Mouse (Mus musculus): ENCODE data around the gene Gtpbp1. TPM values are rescaled to one million over a fixed set of nuclear protein-coding genes. Genes with fewer than 3 reads are reported as not detected.

Gene Gtpbp1
- polyA plus RNA-seq, 2 experiments from 2014 or later: 21.2 to 24.9 TPM

DNA sequence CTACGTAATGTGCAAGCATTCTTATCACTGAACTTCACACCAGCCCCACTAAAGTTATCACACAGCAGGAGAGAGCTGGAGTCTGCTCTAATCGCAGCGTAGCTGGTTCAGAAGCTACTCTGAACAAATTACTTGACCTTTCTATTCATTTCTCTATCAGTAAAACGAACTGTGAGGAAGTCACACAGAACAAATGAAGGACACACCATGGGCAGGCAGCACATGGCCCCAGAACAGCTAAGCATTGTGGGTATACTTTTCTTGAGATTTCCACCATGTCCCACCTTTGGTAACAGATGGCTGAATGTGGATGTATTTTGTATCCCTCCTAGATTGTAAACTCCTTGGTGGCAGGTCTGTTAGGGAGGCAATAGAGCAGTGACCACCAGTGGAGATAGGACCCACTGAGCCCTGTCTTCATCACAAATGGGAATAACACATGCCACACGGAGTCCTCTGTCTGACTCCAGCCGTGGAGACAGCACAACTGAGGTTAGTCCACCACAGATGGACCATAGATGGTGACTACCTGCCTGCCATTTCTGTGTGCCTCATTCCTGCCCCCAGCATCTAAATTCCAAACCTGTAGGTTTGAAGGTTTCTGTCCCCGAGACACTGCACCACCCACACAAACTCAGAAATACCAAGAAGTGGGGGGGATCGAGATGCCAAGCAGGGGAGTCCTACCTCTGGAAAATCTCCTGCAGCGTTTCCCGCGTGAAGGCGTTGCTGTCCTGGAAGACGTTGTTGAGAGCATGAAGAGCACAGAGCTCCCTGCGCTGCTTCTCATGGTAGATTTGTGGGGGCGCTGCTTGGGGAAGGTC is 4.4 kb upstream of the Gtpbp1 start:
- ATAC-seq: no peak

DNA sequence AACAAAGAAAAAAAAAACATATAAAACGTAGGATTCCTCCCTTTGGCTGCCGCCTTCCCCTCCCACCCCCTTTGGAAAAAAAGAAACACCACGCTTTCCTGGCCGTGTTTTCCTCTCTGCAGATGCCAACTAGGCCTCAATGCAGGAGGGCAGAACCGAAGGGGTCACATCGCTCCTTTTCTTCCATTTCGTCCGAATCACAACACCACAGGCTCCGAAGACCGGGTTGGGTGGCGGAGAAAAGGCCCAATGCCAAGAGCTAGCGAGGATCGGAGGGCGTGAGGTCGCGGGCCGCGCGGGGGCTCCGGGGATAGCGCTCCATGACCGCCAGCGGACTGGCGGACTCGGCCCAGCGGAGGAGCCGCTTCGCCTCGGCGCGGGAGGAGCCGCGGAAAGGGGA is 3.5 kb upstream of the Gtpbp1 start:
- ATAC-seq: no peak

DNA sequence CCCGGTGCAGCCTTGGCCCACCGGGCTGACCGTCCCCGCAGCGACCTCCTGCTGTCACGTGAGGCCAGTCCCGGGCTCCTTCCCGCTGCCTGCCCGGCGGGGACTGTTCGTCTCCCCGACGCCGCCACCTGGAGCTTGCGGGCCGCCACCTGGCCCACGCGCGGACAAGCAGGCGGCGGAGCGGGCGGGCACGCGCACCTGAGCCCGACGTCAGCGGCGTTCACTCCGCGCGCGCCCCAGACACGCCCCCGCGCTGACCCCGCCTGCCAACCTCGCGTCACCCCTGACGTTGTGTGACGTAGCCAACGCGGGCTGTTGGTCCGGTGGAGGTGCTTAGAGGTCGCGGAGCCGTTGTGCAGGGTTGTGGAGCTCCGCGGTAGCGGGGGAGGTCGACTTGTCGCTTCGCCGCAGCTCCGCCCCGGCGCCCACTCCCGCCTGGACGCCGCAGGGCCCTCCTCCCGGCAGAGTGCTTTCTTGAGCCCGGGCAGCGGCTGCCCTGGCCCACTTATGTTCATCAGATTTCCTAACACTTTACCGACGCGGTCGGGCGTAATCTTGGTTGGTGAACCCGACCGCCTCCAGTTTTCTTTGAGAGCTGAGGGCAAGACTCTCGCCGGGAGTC is 2.9 kb upstream of the Gtpbp1 start, which contains the start of gene Josd1:
Gene Josd1 (minus strand): TSS at position 274 of the 622 bp plus-strand sequence.
- ATAC-seq: peak; percentile 58

GRCm38 (mm10) chr15:79688268-79688956 is 2.2 kb upstream of the Gtpbp1 start:
- no peak for ATAC-seq

GRCm38 (mm10) chr15:79689662-79690425 is 801 bp upstream of the Gtpbp1 start:
- ATAC-seq: no peak

DNA sequence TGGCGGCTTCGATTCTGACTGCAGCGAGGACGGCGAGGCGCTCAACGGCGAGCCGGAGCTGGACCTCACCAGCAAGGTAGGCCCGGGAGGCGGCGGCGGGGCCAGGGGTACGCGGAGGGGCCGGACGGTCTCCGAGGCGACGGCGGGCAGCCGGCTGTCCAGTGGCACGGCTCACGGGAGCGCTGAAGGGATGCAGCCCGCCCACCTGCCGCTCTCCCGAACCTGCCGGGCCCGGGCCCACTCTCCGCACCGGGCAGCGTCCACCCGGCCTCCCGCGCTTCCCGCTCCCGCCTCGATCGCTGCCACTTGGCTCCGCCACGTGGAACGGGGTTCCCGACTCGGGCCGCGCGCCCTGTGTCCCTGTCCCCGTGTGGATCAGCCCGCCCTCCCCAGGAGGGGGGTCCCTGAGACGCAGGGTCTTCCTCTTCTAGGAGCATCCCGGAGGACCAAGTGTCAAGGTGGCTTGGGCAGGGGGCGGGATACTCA is 421 bp downstream of the Gtpbp1 start:
- ATAC-seq: no peak

DNA sequence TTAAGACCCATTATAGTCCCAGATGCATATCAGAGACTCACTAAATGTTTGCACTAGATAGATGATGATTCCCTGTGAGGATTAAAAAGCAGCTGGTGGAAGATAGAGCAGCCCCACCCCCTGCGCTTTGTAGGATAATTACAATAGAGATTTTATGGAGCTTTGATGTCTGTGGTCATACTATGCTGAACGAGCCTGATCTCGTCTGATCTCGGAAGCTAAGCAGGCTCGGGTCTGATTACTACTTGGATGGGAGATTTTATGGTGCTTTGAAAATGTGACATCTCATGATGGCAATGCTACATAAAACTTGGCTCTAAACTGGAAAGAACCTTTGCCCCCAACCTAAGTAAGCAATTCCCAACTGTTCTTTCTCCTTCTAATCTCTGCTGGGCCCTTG is 1.7 kb downstream of the Gtpbp1 start:
- ATAC-seq: no peak

- peak; percentile 20 for ATAC-seq
Observed at GRCm38 (mm10) chr15:79693740-79694139, 3.1 kb downstream of the Gtpbp1 start.

DNA sequence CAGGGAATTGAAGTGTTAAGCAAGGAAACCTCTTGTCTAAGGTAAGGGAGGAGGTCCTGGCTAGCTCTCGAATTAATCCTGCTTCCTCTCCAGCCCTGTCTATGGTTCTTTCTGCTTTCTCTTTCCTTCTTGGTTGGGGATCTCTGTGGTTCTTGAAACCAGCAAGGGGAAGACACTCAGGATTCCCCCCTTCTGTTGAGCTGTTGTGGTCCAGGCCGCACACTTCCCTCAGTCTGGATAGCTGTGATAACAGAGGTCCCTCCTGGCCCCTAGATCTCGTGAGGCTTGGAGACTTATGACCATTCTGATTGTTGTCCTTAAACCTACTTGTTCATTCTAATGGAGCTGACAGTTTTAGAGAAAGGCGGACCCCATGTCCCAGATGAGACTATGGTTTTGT is 3.9 kb downstream of the Gtpbp1 start:
- no peak for ATAC-seq

DNA sequence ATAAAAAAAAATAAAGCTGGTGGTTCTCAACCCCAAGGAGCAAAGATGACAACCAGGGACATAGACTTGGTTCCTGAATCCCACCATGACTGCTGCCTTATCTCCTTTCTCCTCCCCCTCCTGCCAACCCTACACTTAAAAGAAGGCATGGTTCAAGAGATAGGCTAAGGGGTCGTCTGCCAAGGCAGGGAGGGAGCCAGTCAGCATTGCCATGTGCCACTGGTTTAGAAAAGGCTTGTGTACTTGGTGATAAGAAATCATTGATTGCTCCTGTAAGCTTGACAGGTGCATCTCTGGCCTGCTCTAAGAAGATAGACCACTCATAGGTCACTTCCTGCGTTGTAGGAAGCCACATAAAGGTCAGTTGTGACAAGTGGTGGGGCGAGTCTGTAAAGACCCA is 4.9 kb downstream of the Gtpbp1 start:
- no peak for ATAC-seq

DNA sequence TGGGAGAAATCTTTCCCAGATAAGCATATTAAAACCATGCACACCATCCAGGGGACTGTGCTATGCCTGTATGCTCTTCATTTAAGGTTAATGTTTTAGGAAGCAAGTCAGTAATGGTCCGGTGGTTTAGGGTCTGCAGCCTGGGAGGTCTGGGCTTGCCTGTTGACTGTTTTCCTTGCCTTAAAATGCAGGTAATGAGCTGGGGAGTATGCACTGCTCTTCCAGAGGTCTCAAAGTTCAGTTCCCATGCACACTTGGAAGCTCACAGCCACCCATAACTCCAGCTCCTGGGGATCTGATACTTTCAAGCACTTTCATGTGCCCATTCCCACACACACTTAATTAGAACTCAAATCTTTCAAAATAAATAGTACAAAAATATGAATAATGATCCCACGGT is 5.9 kb downstream of the Gtpbp1 start:
- no peak for ATAC-seq

DNA sequence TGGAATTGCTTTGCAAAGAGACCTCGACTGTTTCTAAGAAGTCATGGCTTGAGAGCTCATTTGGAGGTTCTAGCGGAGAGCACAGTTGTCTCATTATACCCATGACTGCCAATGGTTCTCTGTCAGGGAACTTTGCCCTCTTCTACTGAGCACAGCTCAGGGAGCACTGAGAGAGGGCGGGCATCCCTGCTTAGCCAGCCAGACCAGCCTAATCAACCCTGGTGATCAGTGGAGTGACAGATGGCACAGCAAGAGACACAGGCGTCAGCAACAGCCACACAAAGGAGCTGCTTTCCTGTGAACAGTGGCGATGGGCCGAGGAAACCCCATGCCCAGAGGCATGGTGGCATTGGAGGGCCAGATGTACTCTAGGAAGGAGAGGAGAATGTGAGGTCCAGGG is 6.4 kb downstream of the Gtpbp1 start:
- ATAC-seq: no peak

- ATAC-seq: no peak
Observed at GRCm38 (mm10) chr15:79697558-79698187, 7.0 kb downstream of the Gtpbp1 start.

- ATAC-seq: no peak
Observed at GRCm38 (mm10) chr15:79706603-79707214, 16.1 kb downstream of the Gtpbp1 start.

DNA sequence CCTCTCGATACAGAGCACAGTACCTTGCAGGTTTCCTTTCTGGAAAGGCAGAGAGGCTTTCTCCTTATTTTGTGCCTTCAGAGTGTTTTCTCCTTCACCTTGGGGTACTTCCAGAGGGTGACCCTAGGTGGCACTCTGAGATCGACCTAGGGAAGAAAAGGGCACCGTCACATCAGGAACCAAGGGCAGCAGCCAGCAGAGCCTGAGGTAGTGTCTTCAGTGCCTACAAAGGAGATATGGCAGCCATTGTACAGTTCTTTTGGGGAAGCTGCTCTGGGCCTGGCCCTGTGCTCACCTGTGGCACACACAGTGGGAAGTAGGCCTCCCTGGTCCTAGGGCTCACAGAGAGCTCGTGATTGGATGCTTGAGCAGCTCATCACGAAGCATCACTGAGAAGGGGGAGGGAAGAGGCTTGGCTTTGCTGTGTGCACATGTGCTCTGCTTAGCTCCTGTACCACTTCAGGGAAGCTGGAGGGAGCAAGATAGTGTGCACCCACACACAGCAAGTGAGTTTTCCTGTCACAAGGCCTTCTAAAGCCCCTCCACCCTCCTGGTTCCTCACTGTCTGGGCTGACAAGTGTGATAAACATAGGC is 17.7 kb downstream of the Gtpbp1 start:
- no peak for ATAC-seq

DNA sequence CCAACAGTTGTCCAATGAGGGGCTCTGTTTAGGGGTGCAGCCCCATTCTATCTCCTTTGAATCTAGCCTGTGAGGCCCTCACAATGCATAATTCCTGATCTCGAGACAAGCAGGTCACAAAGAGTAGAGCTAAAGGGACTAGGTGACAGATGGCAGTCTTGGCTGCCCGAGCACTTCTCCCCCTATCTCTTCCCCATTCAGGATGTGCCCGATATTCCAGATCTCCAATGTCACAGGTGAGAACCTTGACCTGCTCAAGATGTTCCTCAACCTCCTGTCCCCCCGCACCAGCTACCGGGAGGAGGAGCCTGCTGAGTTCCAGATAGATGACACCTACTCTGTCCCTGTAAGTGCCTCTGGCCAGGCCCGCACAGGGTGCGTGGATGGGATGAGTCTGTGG is 25.0 kb downstream of the Gtpbp1 start:
- ATAC-seq: no peak

- no peak for ATAC-seq
Observed at GRCm38 (mm10) chr15:79716710-79717109, 26.1 kb downstream of the Gtpbp1 start.

DNA sequence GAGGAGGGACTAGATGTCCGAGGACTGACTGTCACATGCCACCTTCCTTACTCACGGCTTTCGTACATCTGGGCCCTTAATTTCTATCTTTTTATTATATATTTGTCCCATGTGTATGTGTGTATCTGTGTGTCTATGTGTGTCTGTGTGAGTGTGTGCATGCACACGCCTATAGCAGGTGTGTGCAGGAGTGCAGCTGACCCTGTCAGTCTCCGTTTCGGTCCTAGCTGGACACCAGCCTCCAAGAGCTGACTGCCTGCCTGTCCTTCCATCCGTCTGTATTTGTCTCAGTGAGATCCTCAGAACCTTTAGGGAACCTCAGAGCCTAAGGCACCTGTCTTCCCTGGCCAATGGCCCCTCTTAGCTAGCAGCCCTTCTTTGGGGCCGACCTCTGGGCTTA is 29.6 kb downstream of the Gtpbp1 start:
- ATAC-seq: no peak

- ATAC-seq: no peak
Observed at GRCm38 (mm10) chr15:79720796-79721195, 30.2 kb downstream of the Gtpbp1 start.

GRCm38 (mm10) chr15:79723439-79723838 is 32.8 kb downstream of the Gtpbp1 start:
- peak; percentile 79 for ATAC-seq

GRCm38 (mm10) chr15:79725190-79725789 is 34.6 kb downstream of the Gtpbp1 start:
- ATAC-seq: no peak
